Mouse (Mus musculus) CH12.LX (cell line): ENCODE results near the gene Ppid. TPM values are rescaled to one million over a fixed set of nuclear protein-coding genes. Genes with fewer than 3 reads are reported as not detected.

Source experiments
- DNase-seq: peaks from one replicate; pipeline ENCODE4 v3.0.0-alpha.2; 2013; ENCODE audit errors: extremely low read depth
- H3K27ac ChIP-seq: 2 replicates; pipeline ENCODE4 v1.5.1; 2012; ENCODE audit warnings: low read depth, mild to moderate bottlenecking, control low read depth, moderate library complexity; ENCODE audit not compliant: insufficient read depth
- H3K27me3 ChIP-seq: replicated peaks from 2 replicates; pipeline ENCODE3; 2012; ENCODE audit warnings: inconsistent platforms
- H3K36me3 ChIP-seq, 2 experiments: replicated peaks in 1 of 2; 2 replicates each; pipeline versions ENCODE3 to v1.6.1; 2012; ENCODE audit warnings: inconsistent platforms in 1 of 2, low read length in 1 of 2, mild to moderate bottlenecking in 1 of 2, mixed read lengths in 1 of 2, moderate library complexity in 1 of 2; ENCODE audit not compliant: control insufficient read depth in 1 of 2, insufficient read depth in 1 of 2
- H3K4me1 ChIP-seq, 2 experiments: 2 replicates each; pipeline ENCODE4 v1.6.1; 2012; ENCODE audit warnings: inconsistent platforms in 1 of 2, moderate library complexity in 1 of 2; ENCODE audit not compliant: insufficient read depth in 2 of 2, control insufficient read depth in 1 of 2
- H3K4me2 ChIP-seq: 2 replicates; pipeline ENCODE4 v1.6.1; 2012; ENCODE audit warnings: low read depth, mild to moderate bottlenecking, control low read depth; ENCODE audit not compliant: poor library complexity, insufficient read depth, severe bottlenecking
- H3K4me3 ChIP-seq, 3 experiments: fragments of 150-350 bp in 1 of 3; sonication (generic) in 1 of 3; replicated peaks in 1 of 3; 2 replicates each; pipeline versions ENCODE3 to v1.5.1; 2011 to 2012; ENCODE audit warnings: low read depth in 2 of 3, low read length in 2 of 3, mild to moderate bottlenecking in 2 of 3, moderate library complexity in 2 of 3, control low read depth in 1 of 3, improper control_type of control experiment in 1 of 3, inconsistent platforms in 1 of 3, mixed read lengths in 1 of 3; ENCODE audit not compliant: poor library complexity in 1 of 3
- H3K79me2 ChIP-seq: replicated peaks from 2 replicates; pipeline ENCODE4 v1.6.1; 2012; ENCODE audit warnings: mild to moderate bottlenecking, moderate library complexity; ENCODE audit not compliant: control insufficient read depth, poor library complexity, insufficient read depth, severe bottlenecking; ENCODE audit errors: extremely low read depth
- H3K9ac ChIP-seq: 2 replicates; pipeline ENCODE4 v1.6.1; 2012; ENCODE audit warnings: low read depth, mild to moderate bottlenecking, control low read depth, moderate library complexity; ENCODE audit not compliant: insufficient read depth
- H3K9me3 ChIP-seq: replicated peaks from 2 replicates; pipeline ENCODE3; 2012; ENCODE audit warnings: low read length, inconsistent platforms, mixed read lengths
- BHLHE40 ChIP-seq: IDR thresholded peaks from 2 replicates; pipeline ENCODE4 v1.6.1; 2011; ENCODE audit warnings: mild to moderate bottlenecking, low read depth, low read length, improper control_type of control experiment
- E2F4 ChIP-seq: IDR thresholded peaks from 2 replicates; pipeline ENCODE4 v1.6.1; 2011; ENCODE audit warnings: low read depth, low read length, improper control_type of control experiment; ENCODE audit not compliant: insufficient replicate concordance
- ELF1 ChIP-seq: IDR thresholded peaks from 2 replicates; pipeline ENCODE4 v1.6.1; 2014; ENCODE audit warnings: low read depth, mild to moderate bottlenecking, inconsistent platforms, low read length, improper control_type of control experiment
- EP300 ChIP-seq: IDR thresholded peaks from 2 replicates; pipeline ENCODE4 v1.6.1; 2011; ENCODE audit warnings: low read length, improper control_type of control experiment
- GABPA ChIP-seq: IDR thresholded peaks from 2 replicates; pipeline ENCODE4 v1.6.1; 2012; ENCODE audit warnings: low read depth, low read length, improper control_type of control experiment, inconsistent platforms; ENCODE audit not compliant: insufficient replicate concordance
- HCFC1 ChIP-seq: IDR thresholded peaks from 2 replicates; pipeline ENCODE4 v1.6.1; 2012; ENCODE audit warnings: low read depth, mild to moderate bottlenecking, inconsistent platforms, low read length, improper control_type of control experiment
- MAX ChIP-seq: IDR thresholded peaks from 2 replicates; pipeline ENCODE4 v1.6.1; 2011; ENCODE audit warnings: low read length, improper control_type of control experiment
- MAZ ChIP-seq: IDR thresholded peaks from 2 replicates; pipeline ENCODE4 v1.6.1; 2012; ENCODE audit warnings: low read depth, mild to moderate bottlenecking, inconsistent platforms, low read length, improper control_type of control experiment, moderate library complexity
- MXI1 ChIP-seq: IDR thresholded peaks from 2 replicates; pipeline ENCODE4 v1.6.1; 2011; ENCODE audit warnings: mild to moderate bottlenecking, low read depth, low read length, improper control_type of control experiment
- MYC ChIP-seq: IDR thresholded peaks from 2 replicates; pipeline ENCODE4 v1.6.1; 2011; ENCODE audit warnings: low read depth, mild to moderate bottlenecking, improper control_type of control experiment, low read length
- NELFE ChIP-seq: IDR thresholded peaks from 2 replicates; pipeline ENCODE4 v1.6.1; 2011; ENCODE audit warnings: low read depth, low read length, improper control_type of control experiment
- PAX5 ChIP-seq: IDR thresholded peaks from 2 replicates; pipeline ENCODE4 v1.6.1; 2012; ENCODE audit warnings: low read length, inconsistent platforms, mixed read lengths
- RAD21 ChIP-seq: IDR thresholded peaks from 2 replicates; pipeline ENCODE4 v1.6.1; 2011; ENCODE audit warnings: low read depth, mild to moderate bottlenecking, low read length, improper control_type of control experiment, moderate library complexity
- RCOR1 ChIP-seq: conservative IDR thresholded peaks from 2 replicates; pipeline ENCODE4 v1.6.1; 2012; ENCODE audit warnings: low read depth, mild to moderate bottlenecking, inconsistent platforms, low read length, improper control_type of control experiment
- SIN3A ChIP-seq: IDR thresholded peaks from 2 replicates; pipeline ENCODE4 v1.6.1; 2012; ENCODE audit warnings: low read length, improper control_type of control experiment, inconsistent platforms
- SMC3 ChIP-seq: IDR thresholded peaks from 2 replicates; pipeline ENCODE4 v1.6.1; 2011; ENCODE audit warnings: low read depth, low read length, improper control_type of control experiment
- TBP ChIP-seq: conservative IDR thresholded peaks from 2 replicates; pipeline ENCODE4 v1.6.1; 2011; ENCODE audit warnings: low read depth, low read length, improper control_type of control experiment
- TCF12 ChIP-seq: IDR thresholded peaks from 2 replicates; pipeline ENCODE4 v1.6.1; 2014; ENCODE audit warnings: low read depth, mild to moderate bottlenecking, inconsistent platforms, low read length, improper control_type of control experiment
- UBTF ChIP-seq: IDR thresholded peaks from 2 replicates; pipeline ENCODE4 v1.6.1; 2012; ENCODE audit warnings: low read depth, mild to moderate bottlenecking, inconsistent platforms, low read length, improper control_type of control experiment, moderate library complexity
- USF1 ChIP-seq: IDR thresholded peaks from 2 replicates; pipeline ENCODE4 v1.6.1; 2014; ENCODE audit warnings: low read depth, mild to moderate bottlenecking, inconsistent platforms, low read length, improper control_type of control experiment
- USF2 ChIP-seq: conservative IDR thresholded peaks from 2 replicates; pipeline ENCODE4 v1.6.1; 2011; ENCODE audit warnings: low read depth, low read length, improper control_type of control experiment
- dilution Hi-C: fragments of 300-500 bp; cut with MboI; formaldehyde crosslinking; loops from 2 replicates; pipeline ENCODE4 v1.14.3; 2020; ENCODE audit warnings: low sequenced_read_pairs; ENCODE audit not compliant: extremely low pct_unique_long_range_greater_than_20kb, extremely low pct_ligation_motif_present
- in situ Hi-C: fragments of 300-500 bp; cut with MboI; formaldehyde crosslinking; loops from 3 replicates; pipeline ENCODE4 v1.14.3; 2019; ENCODE audit warnings: low sequenced_read_pairs, low pct_ligation_motif_present, low pct_unique_long_range_greater_than_20kb, mixed read lengths
- polyA plus RNA-seq: library from polyadenylated mRNA; unstranded; fragments of >175 nt; gene quantifications from 2 replicates; pipeline ENCODE4 v1.2.1, GENCODE M21; 2012; ENCODE audit warnings: low read depth; ENCODE audit not compliant: insufficient read length
- total RNA-seq, 2 experiments: library from RNA; depleted of rRNA; stranded (reverse); fragments of 300-350 nt in 1 of 2; fragments of >200 nt in 1 of 2; gene quantifications; 2 replicates each; pipeline ENCODE4 v1.2.3; 2012 to 2014

Gene Ppid
- total and polyA plus RNA-seq, 3 experiments: 129 to 438 (median 335) TPM

- DNase-seq: no peak
- peaks cover 48% of the 10 kb centered on the region for H3K27me3 ChIP-seq
- H3K27ac ChIP-seq: no peak overlapping the region
- no peak overlapping the region for H3K4me2 ChIP-seq
- H3K79me2 ChIP-seq: no peaks in the 10 kb centered on the region
- dilution Hi-C loops: loop anchor here (25.0 kb wide), 1 partner anchor 366 kb away; no protein-coding TSS in a partner anchor
- no peaks in the 10 kb centered on the region for H3K9me3 ChIP-seq
- TF ChIP-seq MXI1 (no peak), EP300 (no peak), HCFC1 (no peak), TBP (no peak), PAX5 (no peak), UBTF (no peak), BHLHE40 (no peak), USF2 (no peak), MAZ (no peak), RCOR1 (no peak), E2F4 (no peak), TCF12 (no peak), GABPA (no peak)
- in situ Hi-C loops: loop anchor here (25.0 kb wide), 1 partner anchor 616 kb away; no protein-coding TSS in a partner anchor
- no peak overlapping the region for H3K9ac ChIP-seq
- no peaks in the 10 kb centered on the region for H3K36me3 ChIP-seq
- H3K4me3 ChIP-seq: no peak overlapping the region
- H3K4me1 ChIP-seq: no peaks in the 10 kb centered on the region
These were observed 13.0 kb upstream of the Ppid start for GRCm38 (mm10) chr3:79578164-79578563.

GRCm38 (mm10) chr3:79579891-79580575 lies 11.1 kb upstream of the Ppid start:
- H3K36me3 ChIP-seq: no peaks in the 10 kb centered on the region
- dilution Hi-C loops: loop anchor here (25.0 kb wide), 1 partner anchor 368 kb away; no protein-coding TSS in a partner anchor
- H3K4me1 ChIP-seq: no peaks in the 10 kb centered on the region
- no peaks in the 10 kb centered on the region for H3K79me2 ChIP-seq
- H3K4me3 ChIP-seq: no peak overlapping the region
- no peaks in the 10 kb centered on the region for H3K9me3 ChIP-seq
- H3K27me3 ChIP-seq: peaks cover 47% of the 10 kb centered on the region
- no peak overlapping the region for H3K9ac ChIP-seq
- TF ChIP-seq UBTF (no peak), USF2 (no peak), MAZ (no peak), SIN3A (no peak), MAX (no peak), MXI1 (no peak), SMC3 (no peak), TCF12 (no peak), EP300 (no peak), ELF1 (no peak), NELFE (no peak), RCOR1 (no peak), USF1 (no peak), TBP (no peak), MYC (no peak), RAD21 (no peak), BHLHE40 (no peak)
- in situ Hi-C loops: loop anchor here (25.0 kb wide), 1 partner anchor 618 kb away; no protein-coding TSS in a partner anchor
- no peak overlapping the region for H3K27ac ChIP-seq
- H3K4me2 ChIP-seq: no peak overlapping the region
- DNase-seq: no peak
